Mouse (Mus musculus) embryonic facial prominence, embryonic 12.5 days (tissue): ENCODE data around the gene Lemd1. TPM values are rescaled to one million over a fixed set of nuclear protein-coding genes. Genes with fewer than 3 reads are reported as not detected.

Source experiments
- ATAC-seq: fragments of 200-750 bp; cut with Nextera tagmentation; 2 replicates; pipeline ENCODE4 v1.8.0; 2017; ENCODE audit not compliant: insufficient number of reproducible peaks, insufficient read depth, low FRiP score, low TSS enrichment
- H3K27ac ChIP-seq: fragments of 300-500 bp; sonication (generic); 2 replicates; pipeline ENCODE4 v1.5.1; 2016; ENCODE audit warnings: mild to moderate bottlenecking
- H3K27me3 ChIP-seq: fragments of 300-500 bp; sonication (generic); 2 replicates; pipeline ENCODE4 v1.6.1; 2016; ENCODE audit warnings: mild to moderate bottlenecking, moderate library complexity
- H3K36me3 ChIP-seq: fragments of 300-500 bp; sonication (generic); 2 replicates; pipeline ENCODE4 v1.6.1; 2016; ENCODE audit warnings: mild to moderate bottlenecking
- H3K4me1 ChIP-seq: fragments of 300-500 bp; sonication (generic); 2 replicates; pipeline ENCODE4 v1.6.1; 2016
- H3K4me2 ChIP-seq: fragments of 300-500 bp; sonication (generic); replicated peaks from 2 replicates; pipeline ENCODE4 v1.6.1; 2016; ENCODE audit warnings: mild to moderate bottlenecking, moderate library complexity
- H3K4me3 ChIP-seq: fragments of 300-500 bp; sonication (generic); 2 replicates; pipeline ENCODE4 v1.5.1; 2016; ENCODE audit warnings: mild to moderate bottlenecking
- H3K9ac ChIP-seq: fragments of 300-500 bp; sonication (generic); 2 replicates; pipeline ENCODE4 v1.6.1; 2016; ENCODE audit warnings: mild to moderate bottlenecking, moderate library complexity
- H3K9me3 ChIP-seq: fragments of 300-500 bp; sonication (generic); 2 replicates; pipeline ENCODE4 v1.6.1; 2016; ENCODE audit warnings: mild to moderate bottlenecking, moderate library complexity
- WGBS: fragments of 180-500 bp; shearing (Covaris S2); methylation state at CpG from one replicate; pipeline ENCODE4 v1.1.7; 2016; 5-methylcytosine and 5-hydroxymethylcytosine counted together
- polyA plus RNA-seq: library from polyadenylated mRNA; unstranded; fragments of >200 nt; fragmentation: Nextera tagmentation; extraction: Ambion mirVana; gene quantifications from 2 replicates; pipeline ENCODE4 v1.2.1, GENCODE M21; 2016

The Lemd1 gene
- polyA plus RNA-seq, 1 experiment from 2014 or later: 2.0 TPM

DNA sequence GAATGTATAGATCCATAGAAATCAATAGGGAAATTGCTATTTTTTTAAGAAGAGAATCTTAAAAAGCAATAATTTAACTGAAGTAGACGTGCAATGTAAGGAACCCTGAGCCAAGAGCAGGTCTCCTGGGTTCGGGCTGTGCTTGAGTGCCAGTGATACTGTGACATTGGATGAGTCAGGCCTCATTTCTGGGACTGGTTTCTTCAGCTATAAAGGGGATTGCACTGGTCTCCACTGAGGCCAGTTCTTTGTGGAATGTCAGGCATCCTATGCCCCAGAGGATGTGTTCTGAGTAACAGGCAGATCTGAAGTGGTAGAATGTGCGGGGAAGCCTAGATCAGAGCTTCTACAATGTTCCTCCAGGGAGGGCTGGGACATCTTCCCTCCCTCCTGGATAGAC, 15.6 kb downstream of the Lemd1 start:
- WGBS: 78% methylated on average over 3 of the region's 3 CpGs
- no peaks in the 10 kb centered on the region for H3K9me3 ChIP-seq
- H3K27ac ChIP-seq: no peak overlapping the region
- peaks cover 10% of the 10 kb centered on the region for H3K27me3 ChIP-seq
- ATAC-seq: no peak
- no peak overlapping the region for H3K4me2 ChIP-seq
- no peaks in the 10 kb centered on the region for H3K36me3 ChIP-seq
- peaks cover 46% of the 10 kb centered on the region for H3K4me1 ChIP-seq
- H3K9ac ChIP-seq: no peak overlapping the region
- H3K4me3 ChIP-seq: no peak overlapping the region

DNA sequence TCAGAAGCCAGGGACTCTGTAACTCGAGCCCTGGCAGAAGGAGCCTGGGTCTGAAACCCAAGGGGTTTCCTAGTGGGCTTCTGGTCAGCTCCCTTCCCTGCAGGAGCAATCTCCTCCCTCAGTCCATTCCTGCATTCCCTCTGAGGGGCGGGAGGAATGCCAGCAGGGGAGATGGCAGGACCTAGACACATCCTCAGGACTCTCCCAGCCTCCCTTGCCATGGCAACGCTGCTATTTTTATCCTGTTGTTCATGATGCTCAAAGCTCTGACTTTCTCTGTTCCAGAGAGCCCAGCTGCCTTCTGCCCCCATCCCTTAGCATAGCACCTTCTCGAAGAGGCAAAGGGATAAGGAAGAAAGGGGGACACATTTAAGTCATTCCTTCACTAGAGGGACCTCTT, 16.9 kb downstream of the Lemd1 start:
- H3K9ac ChIP-seq: no peak overlapping the region
- H3K27ac ChIP-seq: no peak overlapping the region
- H3K36me3 ChIP-seq: no peaks in the 10 kb centered on the region
- H3K4me2 ChIP-seq: no peak overlapping the region
- H3K4me1 ChIP-seq: peaks cover 46% of the 10 kb centered on the region
- H3K4me3 ChIP-seq: no peak overlapping the region
- 15% methylated on average over 4 of the region's 4 CpGs for WGBS
- H3K27me3 ChIP-seq: peaks cover 13% of the 10 kb centered on the region
- H3K9me3 ChIP-seq: no peaks in the 10 kb centered on the region
- no peak for ATAC-seq

DNA sequence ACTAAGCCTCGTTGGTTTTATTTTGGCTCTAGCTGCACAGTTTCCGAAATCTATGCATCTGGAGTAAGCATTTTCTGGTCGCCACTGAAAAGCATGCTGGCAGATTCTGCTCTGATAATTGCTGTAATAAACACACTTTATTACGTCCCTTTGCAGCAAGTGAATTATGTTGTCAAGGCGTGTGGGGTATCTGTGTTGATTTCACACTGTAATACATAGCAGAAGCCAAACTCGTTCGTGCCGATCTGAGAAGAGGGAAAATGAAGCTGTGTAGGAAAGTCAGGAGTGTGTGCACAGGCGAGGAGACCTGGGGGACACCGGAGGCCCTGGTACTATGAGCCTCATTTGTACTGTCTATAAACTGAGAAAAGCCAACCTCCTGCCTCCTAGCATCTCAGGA, 18.2 kb downstream of the Lemd1 start:
- no peaks in the 10 kb centered on the region for H3K9me3 ChIP-seq
- H3K9ac ChIP-seq: no peak overlapping the region
- WGBS: 61% methylated on average over 10 of the region's 10 CpGs
- no peaks in the 10 kb centered on the region for H3K36me3 ChIP-seq
- H3K27me3 ChIP-seq: peaks cover 13% of the 10 kb centered on the region
- H3K27ac ChIP-seq: peak overlapping the region; percentile 46; the same call in 1 of the 2 replicates
- no peak for ATAC-seq
- H3K4me3 ChIP-seq: no peak overlapping the region
- peaks cover 46% of the 10 kb centered on the region for H3K4me1 ChIP-seq
- no peak overlapping the region for H3K4me2 ChIP-seq

DNA sequence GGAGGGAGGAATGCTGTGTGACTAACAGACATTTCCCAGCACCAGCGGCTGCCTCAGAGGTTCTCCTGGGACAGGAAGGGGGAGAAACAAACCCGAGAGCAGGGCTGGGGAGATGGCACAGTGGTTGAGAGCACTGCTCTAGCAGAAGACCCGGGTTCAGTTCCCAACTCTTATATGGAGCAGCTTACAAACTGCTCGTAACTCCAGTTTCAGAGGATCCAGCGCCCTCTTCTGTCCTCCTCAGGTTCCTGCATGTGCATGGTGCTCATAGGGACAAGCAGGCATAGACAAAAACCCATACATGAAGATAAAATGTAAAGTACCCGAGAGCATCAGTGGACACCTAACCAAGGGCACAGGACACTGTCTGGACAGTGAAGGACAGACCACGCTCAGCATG, 19.7 kb downstream of the Lemd1 start:
- no peaks in the 10 kb centered on the region for H3K9me3 ChIP-seq
- no peaks in the 10 kb centered on the region for H3K36me3 ChIP-seq
- H3K27me3 ChIP-seq: peaks cover 16% of the 10 kb centered on the region
- H3K27ac ChIP-seq: 0 out of 2 replicates have a peak overlapping the region, but pooled peaks have one; percentile 30
- H3K4me3 ChIP-seq: no peak overlapping the region
- peaks cover 37% of the 10 kb centered on the region for H3K4me1 ChIP-seq
- no peak for ATAC-seq
- no peak overlapping the region for H3K9ac ChIP-seq
- no peak overlapping the region for H3K4me2 ChIP-seq
- 18% methylated on average over 7 of the region's 7 CpGs for WGBS

DNA sequence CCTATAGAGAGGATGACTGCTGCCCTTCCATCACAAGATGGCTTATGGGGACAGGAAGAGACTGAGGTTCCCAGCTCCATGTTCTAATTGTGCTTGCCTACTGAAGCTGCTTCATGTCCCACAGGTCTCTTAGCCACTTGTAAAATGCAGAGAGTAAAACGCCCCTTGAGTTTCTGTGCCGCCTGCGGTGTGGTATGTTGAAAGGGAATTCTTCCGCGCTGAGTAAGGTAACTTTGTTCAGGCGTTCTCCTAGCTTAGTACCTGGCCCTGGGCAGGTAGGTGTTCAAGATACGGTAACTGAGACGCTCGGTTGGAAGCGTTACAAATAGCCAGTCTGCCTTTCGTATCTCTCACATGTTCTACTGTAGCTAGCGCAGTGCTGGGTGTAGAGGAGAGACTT, 20.4 kb downstream of the Lemd1 start:
- Histone ChIP-seq H3K36me3 (no peaks in the 10 kb centered on the region), H3K4me2 (peak overlapping the region; percentile 40), H3K9ac (no peak overlapping the region), H3K27ac (no peak overlapping the region), H3K27me3 (peaks cover 16% of the 10 kb centered on the region), H3K9me3 (no peaks in the 10 kb centered on the region), H3K4me1 (peaks cover 30% of the 10 kb centered on the region), H3K4me3 (no peak overlapping the region)
- 42% methylated on average over 12 of the region's 12 CpGs for whole genome bisulfite sequencing
- ATAC-seq: no peak

DNA sequence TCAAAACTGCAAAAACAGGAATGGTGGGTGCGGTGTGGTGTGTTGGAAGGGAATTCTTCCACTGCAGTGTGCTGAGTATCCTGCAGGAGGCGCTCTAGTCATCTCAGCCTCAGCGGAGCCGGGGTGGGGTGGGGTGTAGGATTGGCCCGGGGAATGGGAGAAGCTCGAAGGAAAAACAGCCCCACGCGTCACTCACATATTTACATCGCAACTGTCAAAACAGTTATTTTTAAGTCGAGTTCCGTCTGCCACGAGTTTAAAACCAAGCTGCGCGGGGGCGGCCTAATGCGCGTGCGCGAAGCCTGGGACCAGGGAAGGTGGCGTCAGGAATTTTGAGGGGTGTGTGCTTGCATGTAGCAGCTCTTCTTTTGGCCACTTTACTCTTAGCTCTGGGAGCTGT, 21.0 kb downstream of the Lemd1 start:
- Histone ChIP-seq H3K4me2 (peak overlapping the region; percentile 40), H3K9ac (no peak overlapping the region), H3K9me3 (no peaks in the 10 kb centered on the region), H3K4me3 (peak overlapping the region; percentile 18), H3K4me1 (peaks cover 30% of the 10 kb centered on the region), H3K27me3 (peaks cover 16% of the 10 kb centered on the region), H3K27ac (no peak overlapping the region), H3K36me3 (no peaks in the 10 kb centered on the region)
- 4% methylated on average over 20 of the region's 20 CpGs for WGBS
- ATAC-seq: no peak

DNA sequence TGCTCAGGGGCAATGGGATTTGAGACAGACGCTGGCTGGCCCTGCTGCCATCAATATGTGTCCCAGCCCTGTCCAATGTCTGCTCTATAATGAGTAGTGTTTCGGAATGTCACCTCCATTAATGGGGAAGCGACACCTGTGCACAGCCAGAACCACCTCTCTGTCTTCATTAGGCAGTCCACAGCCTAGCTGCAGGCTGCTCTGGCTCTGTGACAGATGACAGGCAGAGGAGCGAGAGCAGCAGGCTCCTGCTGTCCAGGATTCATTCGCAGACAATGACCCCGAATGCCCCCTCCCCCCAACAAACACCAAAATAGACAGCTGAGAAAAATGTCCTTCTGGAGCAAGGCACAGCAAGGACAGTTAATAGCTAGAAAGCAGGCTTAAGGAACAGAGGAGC, 21.8 kb downstream of the Lemd1 start:
- peaks cover 16% of the 10 kb centered on the region for H3K27me3 ChIP-seq
- no peak for ATAC-seq

DNA sequence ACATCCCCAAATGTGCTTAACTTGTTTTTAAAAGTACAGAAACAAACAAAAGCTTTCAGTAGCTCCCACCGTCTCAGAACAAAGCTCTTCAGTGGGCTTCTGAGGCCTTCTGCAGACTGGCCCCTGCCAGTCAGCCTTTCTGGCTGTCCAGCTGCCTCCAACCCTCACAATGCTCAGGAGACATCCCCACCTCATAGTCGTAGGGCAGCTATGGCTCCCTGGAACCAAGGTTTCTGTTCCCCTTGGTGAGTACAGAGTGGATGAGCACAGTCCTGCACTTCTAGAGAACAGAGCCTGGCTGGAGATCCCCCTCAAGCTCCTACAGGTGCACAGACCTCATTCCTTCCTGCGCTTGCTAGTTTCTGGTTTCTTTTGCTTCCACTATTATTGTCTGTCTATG, 25.0 kb downstream of the Lemd1 start:
- Histone ChIP-seq H3K9me3 (no peaks in the 10 kb centered on the region), H3K36me3 (no peaks in the 10 kb centered on the region), H3K9ac (no peak overlapping the region), H3K27me3 (peaks cover 12% of the 10 kb centered on the region), H3K4me2 (no peak overlapping the region), H3K27ac (no peak overlapping the region), H3K4me1 (no peaks in the 10 kb centered on the region), H3K4me3 (no peak overlapping the region)
- ATAC-seq: no peak
- 43% methylated on average over 3 of the region's 3 CpGs for WGBS

More for the DNA sequence above, 21.8 kb downstream of the Lemd1 start:
- WGBS: 46% methylated on average over 6 of the region's 6 CpGs
- Histone ChIP-seq H3K9ac (no peak overlapping the region), H3K9me3 (no peaks in the 10 kb centered on the region), H3K4me2 (no peak overlapping the region), H3K4me3 (no peak overlapping the region), H3K36me3 (no peaks in the 10 kb centered on the region), H3K27ac (no peak overlapping the region), H3K4me1 (peaks cover 23% of the 10 kb centered on the region)

DNA sequence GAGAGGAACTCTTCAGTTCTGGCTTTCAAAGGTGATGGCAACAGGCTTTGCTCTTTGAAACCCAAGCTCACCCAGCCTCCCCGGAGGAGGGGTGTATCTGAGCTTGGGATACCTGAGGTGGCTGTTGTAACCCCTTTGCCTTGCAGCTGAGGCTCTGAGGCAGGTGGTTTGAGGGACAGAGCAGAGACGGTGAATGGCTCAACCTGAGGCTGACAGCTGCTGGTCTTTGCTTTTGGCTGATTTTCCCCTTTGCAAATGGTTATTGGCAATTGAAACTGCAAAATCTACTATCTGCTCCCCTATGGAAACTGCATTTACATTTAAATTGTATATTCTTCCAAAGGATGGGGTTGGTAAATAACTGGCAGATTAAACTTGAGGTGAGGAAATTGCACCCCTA, 30.4 kb downstream of the Lemd1 start:
- H3K27me3 ChIP-seq: no peaks in the 10 kb centered on the region
- no peak overlapping the region for H3K4me3 ChIP-seq
- H3K9me3 ChIP-seq: no peaks in the 10 kb centered on the region
- H3K36me3 ChIP-seq: no peaks in the 10 kb centered on the region
- ATAC-seq: no peak
- no peak overlapping the region for H3K9ac ChIP-seq
- WGBS: 29% methylated on average over 2 of the region's 2 CpGs
- H3K4me2 ChIP-seq: no peak overlapping the region
- H3K4me1 ChIP-seq: no peaks in the 10 kb centered on the region
- no peak overlapping the region for H3K27ac ChIP-seq

DNA sequence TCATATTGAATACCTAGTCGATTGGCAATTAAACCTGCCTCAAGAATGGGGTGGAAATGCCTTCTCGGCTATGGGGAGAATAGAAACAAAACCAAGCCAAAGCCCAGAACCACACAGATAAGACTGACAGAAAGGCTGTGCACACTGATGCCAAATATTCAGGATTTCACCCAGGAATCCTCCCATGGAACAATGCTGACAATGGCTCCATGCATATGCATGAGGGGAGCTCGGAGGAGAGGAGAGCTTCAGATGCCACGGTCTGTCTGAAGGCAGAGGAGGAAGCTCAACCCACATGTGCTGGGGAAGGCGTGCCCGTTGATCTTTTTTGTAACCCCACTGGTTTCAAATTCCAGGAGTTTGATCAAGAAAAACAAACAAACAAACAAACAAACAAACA, 30.9 kb downstream of the Lemd1 start:
- Histone ChIP-seq H3K9ac (no peak overlapping the region), H3K9me3 (no peaks in the 10 kb centered on the region), H3K4me2 (no peak overlapping the region), H3K36me3 (no peaks in the 10 kb centered on the region), H3K4me1 (no peaks in the 10 kb centered on the region), H3K27me3 (no peaks in the 10 kb centered on the region), H3K27ac (no peak overlapping the region), H3K4me3 (no peak overlapping the region)
- ATAC-seq: no peak
- 37% methylated on average over 6 of the region's 6 CpGs for WGBS

DNA sequence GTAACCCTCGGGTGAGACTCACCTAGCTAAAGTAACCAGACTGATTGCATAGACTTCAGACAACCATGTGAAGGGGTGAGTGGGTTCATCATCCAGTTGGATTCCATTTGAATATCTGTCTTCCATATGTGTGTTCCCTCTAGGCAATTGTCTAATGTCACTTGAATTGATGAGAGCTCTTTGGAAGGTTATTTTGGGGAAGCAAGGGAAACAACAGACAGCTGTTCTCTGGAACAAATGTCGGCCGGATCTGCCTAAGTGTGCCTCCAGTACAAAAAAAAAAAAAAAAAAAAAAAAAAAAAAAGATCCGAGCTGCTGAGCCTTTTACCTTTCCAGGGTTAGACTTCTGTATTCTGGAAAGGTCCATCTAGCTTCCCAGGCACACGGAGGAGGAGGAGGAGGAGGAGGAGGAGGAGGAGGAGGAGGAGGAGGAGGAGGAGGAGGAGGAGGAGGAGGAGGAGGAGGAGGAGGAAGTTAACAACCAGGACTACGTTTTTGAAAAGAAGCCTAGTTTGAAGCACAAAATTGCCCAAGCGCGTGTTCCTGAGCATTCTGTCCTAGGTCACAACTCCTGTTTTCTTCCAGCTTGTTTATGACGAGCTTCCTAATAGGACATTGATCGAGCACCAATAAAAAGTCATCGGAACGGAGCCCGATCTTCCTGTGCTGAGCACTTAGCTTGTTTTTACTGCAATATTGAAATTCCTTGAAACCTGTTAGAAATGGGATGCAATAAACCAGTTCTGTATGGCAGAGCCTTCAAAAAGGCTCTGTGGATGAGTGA, 35.3 kb downstream of the Lemd1 start:
- ATAC-seq: no peak
- no peaks in the 10 kb centered on the region for H3K4me1 ChIP-seq
- H3K4me3 ChIP-seq: no peak overlapping the region
- H3K9me3 ChIP-seq: no peaks in the 10 kb centered on the region
- H3K9ac ChIP-seq: no peak overlapping the region
- no peaks in the 10 kb centered on the region for H3K27me3 ChIP-seq
- no peak overlapping the region for H3K27ac ChIP-seq
- H3K36me3 ChIP-seq: no peaks in the 10 kb centered on the region
- 79% methylated on average over 11 of the region's 13 CpGs for WGBS
- no peak overlapping the region for H3K4me2 ChIP-seq

DNA sequence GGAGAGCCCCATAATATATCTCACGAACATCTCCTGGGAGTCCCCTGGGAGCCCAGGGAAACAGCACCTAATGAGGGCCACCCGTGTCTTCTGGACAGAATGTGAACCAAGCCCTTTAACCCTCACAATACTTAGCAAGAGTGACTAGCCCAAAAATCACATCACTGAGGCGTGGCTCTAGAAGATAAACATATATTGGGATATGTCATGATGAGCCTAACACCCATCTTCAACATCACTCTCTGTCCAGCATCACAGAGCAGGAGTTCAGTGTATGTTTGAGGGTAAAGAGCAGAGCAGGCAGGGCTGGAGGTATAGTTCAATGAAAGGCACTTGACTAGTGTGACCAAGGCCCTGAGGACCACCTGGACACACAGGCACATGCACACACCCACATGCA, 38.4 kb downstream of the Lemd1 start, which contains the start of gene Gm10188:
Gm10188 (minus strand) TSS at position 101 of the 400 bp plus-strand sequence.
- Histone ChIP-seq H3K27ac (no peak within 1 kb of the TSS), H3K4me2 (no peak within 1 kb of the TSS), H3K4me1 (no peaks in the 10 kb centered on the region), H3K4me3 (no peak within 1 kb of the TSS), H3K36me3 (no peaks in the 10 kb centered on the region), H3K9me3 (no peaks in the 10 kb centered on the region), H3K27me3 (no peaks in the 10 kb centered on the region), H3K9ac (no peak within 1 kb of the TSS)
- no peak for ATAC-seq
- WGBS: 84% methylated on average over 3 of the region's 3 CpGs
